Mouse (Mus musculus) urinary bladder, adult 2 months (tissue): ENCODE measurements at regions not wholly inside any gene's neighbourhood (a gene's known extent, or its start where the extent isn't known, plus 50 kb on each side); places are given as distances from the start of the nearest gene placed in this dataset.
"Not testable (repeated sequence)": the region's sequence is repeated elsewhere in the genome, so short reads cannot be mapped to it uniquely, and the experiment has no call there.

Experiments used
- DNase-seq: peaks from one replicate; pipeline ENCODE4 v3.0.0; 2022; ENCODE audit warnings: low spot score

DNA sequence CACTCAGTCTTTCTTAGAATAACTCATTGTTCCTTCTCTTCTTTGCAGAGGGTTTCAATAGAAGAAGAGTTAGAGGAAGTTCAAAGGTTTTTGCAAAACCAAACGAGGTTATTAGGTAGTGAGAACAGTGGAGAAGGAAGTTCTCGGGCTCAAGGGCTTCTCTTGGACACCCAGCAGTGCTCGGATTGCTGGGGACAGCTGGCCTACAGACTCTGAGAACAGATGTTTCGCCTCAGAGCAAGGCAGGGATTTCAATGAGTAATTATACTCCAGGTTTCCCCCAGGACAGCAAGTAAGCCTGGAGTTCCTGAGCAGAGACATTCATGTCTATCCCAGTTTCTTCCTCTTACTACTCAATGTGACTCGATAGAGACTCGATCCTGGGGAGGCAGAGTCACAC is 94.4 kb downstream of the Cd24a start:
- DNase-seq = no peak

DNA sequence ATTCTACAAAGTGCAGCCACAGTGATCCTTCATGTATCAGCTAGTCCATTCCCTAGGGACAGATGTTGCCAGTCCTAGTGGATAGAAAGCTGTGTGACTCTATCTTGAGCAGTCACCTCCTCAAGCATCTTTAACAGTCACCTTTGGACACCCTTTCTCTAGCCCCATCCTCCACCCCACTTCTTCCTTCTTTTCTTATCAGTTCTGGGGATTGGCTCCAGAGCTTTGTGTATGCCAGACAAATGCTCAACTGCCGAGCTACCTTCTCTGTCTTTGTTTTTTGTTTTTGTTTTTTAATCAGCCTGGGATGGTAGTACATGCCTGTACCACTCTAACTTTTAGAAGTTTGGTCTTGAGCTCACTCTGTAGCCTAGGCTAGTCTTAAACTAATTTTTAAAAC is 96.7 kb downstream of the Cd24a start:
- no peak for DNase-seq

DNA sequence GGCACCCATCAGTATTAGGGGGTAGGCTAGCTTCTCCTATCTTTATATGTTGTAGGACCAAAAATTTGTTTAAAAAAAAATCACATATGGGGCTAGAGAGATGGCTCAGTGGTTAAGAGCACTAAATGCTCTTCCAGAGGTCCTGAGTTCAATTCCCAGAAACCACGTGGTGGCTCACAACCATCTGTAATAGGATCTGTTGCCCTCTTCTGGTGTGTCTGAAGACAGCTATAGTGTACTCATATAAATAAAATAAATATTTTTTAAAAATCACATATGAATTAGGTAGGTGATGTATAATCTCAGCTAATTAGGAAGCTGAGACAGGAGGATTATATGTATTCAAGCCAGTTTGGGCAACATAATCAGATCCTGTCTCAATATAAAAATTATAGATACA is 97.4 kb downstream of the Cd24a start:
- DNase-seq = not testable (repeated sequence)

DNA sequence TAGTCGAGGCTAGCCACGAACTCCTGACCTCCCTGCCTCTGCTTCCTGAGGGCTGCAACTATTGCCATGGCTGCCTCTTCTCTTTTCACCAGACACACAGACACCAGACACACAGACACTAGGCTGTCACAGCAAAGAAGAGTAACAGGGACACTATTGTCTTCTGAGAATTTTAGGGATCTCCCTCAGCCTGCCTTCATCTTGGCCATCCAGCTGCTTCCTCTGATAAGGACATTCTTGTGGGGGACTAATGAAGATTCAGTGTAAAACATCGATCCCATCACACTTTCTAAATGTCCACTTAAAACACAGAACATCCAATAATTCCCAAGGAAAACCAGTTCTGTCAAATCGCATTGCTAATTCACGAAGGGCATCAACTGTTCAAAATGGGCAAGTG is 98.2 kb downstream of the Cd24a start:
- DNase-seq = no peak

DNA sequence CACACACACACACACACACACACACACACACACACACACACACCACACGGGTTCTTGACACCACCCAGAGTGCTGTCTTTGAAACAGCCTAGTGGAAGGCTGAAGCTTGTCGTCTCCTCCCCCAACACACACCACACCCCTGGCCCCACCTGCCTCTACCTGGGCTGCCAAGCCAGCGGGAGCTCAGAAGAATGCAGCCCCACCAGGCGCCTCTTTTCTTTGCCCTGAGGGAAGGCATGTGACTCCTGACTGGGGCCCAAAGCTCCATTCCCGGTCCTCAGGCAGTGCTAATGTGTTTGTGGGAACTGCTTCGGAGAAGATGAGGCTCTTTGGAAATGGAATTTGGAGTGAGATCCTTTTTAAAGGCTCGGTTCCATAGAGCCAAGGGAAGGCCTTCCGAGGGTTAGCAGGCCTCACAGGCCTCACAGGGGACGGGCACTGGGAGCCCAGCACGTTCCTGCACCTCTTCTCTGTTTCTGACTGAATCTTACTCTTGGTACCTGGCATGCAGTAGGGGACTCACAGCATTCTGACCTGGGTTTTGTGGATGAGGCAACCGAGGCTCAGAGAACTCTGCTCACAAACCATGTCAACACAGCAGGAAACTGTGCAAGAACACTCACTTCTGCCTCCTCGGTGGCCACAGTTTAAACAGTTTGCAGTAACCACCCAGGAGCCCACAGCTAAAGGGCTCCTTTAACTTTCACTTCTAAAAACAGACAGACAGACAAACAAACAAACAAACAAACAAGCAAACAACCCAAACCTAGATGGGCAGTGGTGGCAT is 106.4 kb downstream of the Cd24a start:
- no peak for DNase-seq

DNA sequence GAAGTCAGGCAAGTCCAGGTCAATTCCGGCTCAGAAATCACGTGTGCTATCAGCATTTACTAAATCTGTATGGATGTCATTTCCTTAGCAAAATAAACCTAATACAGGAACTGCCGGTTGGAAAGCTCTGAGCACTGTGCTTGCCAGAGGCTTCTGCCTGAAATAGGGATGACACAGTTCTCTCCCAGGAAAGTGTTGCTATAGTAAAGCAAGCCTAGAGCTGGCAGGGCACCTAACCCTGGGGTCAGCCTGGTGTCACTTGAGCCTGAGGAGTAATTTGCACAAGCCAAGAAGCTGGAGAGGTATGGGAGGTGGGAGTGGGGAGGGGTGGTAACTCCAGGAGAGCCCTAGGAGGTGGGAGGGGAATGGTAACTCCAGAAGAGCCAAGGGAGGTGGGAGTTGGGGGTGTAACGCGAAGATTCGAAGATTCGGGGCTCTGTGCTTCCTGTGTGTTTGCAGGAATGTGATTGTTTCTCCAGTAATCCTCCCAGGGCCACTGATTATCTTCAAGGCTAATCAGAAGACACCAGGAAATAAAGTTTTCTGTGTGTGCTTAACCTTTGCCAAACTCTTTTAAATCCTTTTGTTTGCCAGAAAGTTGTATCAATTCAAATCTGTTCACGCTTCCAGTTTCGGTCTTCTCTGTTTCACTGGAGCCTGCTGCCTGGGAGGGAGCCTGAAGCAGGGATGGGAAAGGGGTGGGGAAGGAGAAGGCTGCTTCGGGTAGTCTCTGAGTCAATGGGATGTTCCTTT is 111.3 kb downstream of the Cd24a start:
- no peak for DNase-seq

DNA sequence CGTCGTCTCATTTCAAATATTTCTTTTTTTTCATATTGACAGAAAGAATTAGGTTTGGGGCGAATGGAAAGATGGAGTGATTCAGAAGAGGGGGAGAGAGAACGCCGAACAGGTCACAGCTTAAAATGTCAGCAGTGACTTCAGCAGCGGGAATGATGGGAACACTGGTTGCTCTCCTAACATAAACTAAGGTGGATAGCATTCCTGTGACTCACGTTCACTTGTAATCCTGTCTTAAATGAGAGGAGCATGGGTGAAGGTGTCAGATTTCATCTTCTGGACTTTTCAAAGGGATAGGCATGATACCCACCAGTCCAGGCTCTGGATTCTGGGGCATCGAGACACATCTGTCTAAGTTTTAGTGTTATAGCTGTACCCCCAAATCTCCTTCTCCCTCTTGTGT is 111.8 kb downstream of the Cd24a start:
- no peak for DNase-seq

DNA sequence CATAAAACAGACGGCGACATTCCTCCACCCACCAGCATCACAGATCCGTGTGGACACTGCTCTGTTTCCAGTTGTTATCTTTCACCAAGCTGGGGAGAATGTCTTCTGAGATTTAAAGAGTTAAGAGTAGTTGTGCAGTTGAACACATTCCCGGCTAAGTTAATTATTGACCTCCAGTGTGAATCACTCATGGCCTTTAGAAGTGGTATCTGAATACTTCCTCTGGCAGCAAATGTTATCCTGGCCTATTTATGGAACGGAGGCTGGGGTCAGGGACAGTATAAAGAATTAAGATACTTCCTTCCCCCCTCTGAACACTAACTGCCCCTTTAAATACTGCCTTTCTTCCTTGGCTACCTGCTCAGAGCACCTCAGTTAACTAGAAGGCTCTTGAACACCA is 115.9 kb downstream of the Cd24a start:
- DNase-seq = no peak

DNA sequence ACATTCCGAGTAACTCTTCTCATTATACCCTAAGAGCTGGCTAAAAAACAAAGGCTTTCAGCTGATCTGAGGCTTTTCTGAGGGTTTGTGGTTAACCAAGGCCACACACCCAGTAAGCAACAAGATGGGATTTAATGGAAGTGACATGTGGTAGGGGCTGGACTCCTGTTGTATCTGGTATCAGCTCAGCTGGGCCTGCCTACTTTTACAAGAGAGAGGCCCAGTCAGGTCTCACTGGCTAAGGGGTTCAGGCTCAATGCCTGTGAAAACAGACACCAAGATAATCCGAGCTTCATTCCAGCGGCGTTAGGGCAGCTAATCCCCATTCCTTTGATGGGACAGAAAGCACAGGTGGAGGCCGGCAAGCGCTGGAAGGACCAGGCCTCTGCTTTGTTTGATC is 116.4 kb downstream of the Cd24a start:
- no peak for DNase-seq

DNA sequence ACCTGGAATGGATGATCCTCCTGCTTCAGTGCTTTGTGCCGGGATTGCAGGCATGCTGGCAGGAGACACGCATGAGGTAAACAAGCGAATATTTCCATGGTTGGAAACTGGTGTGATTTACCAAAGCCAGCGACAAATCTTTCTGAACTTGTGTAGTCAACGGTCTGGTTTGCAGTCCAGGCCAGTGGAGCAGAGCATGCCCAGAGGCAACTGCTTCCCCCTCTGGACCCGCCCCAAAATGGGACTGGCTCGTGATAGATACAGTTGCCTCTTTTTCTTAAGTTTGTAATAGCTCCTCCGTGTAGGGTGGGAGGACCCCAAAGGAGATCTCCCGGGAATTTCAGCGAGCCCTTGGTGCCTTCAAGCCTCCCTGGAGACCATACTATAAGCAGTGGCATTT is 117.4 kb downstream of the Cd24a start:
- no peak for DNase-seq

DNA sequence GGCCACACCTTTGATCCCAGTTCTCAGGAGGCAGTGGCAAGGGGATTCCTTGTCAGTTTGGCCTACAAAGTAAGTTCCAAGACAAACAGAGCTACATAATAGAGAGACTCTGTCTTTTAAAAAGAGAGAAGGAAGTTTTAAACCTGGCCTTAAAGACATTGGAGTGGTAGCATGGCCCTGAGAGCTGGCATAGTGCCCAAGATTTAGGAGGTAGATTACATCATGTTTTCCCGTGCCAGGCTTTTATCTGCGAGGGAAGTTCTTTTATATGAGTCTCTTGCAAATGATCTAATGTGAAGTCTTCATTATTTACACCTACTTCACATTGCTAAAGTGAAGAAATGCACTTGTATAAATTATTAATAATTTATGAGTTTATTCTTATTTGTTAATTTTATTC is 119.8 kb downstream of the Cd24a start:
- no peak for DNase-seq

DNA sequence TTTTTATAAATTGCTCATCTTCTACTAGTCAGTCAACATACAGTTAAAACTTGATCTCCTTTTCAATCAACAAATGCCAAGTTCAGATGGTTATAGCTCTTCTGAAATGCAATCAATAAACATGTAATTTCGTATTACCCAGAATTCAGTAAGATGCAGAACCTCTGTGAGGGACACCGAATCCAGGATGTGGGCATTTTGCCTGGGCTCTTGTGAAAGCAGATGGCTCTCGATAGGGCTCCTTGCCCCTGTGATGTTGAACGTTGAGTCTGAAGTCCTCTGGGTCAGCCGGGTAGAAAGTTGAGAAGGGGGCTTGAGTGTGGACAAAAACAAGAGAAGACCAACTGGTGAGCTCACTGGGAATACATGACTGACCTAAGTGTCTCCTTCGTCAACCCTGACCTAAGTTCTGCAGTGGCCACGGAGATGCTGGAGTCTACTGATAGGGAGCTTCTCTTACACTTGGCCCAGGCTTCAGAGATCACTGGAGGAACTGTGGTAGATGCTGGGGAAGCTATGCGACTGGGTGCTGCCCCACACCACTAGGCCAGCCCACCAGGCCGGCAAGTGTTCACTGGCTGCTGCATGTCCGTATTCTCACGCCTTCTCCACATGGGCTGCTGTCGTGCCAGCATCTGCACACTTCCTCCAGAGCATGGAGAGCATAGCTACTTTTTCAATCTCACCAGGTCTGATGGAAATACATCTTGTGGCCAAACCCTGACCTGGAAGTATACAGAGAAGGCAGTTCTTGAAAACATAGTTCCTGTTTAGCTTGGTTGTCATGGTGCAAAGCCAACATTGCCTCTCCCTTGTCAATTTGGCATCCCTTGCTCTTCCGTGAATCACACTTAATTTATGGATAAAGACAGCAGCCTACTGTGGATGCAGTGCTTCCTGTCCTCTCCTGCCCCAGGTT is 122.5 kb downstream of the Cd24a start:
- no peak for DNase-seq

DNA sequence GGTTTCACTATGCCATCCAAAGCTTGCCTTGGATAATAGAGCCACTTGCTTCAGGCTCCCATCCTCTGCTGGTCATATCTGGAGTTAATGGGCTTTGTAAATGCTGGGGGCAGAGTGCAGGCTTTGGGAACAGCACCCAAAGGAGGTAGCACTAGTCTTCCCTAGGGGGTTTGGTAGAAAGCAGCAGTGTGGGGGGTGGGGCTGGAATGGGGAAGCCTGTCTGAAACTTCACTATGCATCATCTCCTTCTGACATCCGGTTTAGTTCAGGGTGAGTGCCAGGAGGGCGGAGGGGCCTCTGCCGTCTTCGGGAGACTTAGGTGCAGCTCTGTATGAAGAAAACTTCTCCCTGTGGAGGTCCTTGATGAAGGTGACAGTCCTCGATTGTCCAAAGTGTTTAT is 124.8 kb downstream of the Cd24a start:
- no peak for DNase-seq

DNA sequence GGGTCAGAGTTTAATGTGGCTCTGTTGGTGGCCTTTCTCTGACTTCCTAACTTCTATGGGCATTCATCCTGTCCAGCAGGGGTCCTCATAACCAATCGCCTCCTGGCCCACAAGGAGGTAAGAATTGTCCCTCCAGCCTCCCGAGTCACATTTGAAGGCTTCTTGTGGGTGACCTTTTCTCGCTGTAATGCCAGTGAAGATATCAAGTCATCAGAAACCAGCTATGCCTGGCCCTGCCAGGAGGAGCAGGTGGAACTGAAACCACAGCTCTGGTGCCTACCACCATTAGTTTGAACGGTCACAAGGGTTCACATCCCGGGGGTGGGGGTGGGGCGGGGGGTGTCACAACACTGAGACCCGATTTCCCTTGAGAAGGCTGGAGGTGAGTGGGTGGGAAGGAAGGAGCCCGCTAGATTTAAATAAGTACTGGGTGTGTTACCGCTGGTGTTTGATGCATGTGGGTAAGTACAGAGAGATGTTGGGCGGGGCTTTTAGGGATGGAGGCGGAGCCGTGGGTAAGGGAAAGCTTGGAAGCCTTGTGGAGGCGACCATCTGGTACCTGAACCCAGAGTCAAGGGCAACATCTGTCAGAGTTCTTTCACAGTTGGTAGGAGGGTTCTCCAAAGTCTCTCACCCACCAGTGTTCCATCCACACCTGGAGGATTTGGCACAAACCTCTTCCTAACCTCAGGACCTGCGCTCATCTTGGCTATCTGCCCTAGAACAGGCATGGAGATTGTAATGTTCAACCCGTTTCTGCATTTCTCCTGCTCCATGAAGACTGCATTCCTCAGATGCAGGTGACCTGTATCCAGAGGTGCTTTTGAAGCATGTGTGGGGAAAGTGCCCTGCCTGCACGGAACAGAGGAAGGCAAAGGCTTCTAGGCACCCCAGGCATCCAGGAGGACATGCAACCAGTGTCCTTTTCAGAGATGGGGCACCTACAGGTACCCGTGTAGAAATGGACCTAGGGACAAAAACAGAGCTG is 128.2 kb downstream of the Cd24a start:
- DNase-seq = no peak

DNA sequence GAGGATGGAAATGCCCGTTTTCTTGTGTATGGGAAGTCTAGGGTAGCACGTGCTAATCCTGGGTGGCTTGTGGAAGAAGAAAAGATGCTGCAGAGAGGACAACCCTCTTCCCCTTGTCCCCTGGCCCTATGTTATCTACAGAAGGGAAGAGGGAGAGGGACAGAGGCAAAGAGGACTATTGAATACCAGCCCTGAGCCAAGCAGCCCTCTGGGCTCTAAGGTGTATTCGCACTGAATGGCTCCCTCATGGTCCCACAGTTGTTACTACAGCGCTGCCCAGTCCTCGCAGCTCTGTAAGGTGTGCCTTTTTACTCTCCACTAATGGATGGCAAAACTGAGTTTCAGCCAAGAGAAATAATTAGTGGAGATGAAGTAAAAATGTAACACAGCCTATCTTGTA is 128.9 kb downstream of the Cd24a start:
- DNase-seq = no peak

DNA sequence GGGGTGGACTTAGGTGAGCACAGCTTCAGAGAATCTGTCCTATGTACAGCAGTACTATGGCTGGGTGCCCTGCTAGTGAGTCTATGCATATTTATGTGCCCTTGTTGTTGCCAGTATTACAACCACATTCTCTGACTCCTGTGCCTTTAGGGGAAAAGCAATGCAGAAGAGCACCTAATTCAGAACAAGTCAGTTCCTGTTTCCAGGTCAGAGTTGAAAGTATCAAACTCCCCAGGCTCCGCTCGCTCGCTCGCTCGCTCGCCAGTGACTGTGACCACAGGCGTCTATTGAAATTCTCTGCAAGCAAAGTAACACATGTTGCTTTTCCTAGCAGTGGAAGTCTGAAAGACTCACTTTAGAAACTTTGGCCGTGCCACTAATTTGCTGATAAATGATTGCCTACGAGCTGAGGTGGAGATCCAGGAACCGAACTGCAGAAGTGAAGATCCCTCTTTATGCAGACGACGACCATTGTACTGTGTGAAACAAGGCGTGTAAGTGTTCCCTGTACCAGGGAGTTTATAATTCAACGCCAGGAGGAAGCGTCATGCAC is 129.8 kb downstream of the Cd24a start:
- DNase-seq = no peak

DNA sequence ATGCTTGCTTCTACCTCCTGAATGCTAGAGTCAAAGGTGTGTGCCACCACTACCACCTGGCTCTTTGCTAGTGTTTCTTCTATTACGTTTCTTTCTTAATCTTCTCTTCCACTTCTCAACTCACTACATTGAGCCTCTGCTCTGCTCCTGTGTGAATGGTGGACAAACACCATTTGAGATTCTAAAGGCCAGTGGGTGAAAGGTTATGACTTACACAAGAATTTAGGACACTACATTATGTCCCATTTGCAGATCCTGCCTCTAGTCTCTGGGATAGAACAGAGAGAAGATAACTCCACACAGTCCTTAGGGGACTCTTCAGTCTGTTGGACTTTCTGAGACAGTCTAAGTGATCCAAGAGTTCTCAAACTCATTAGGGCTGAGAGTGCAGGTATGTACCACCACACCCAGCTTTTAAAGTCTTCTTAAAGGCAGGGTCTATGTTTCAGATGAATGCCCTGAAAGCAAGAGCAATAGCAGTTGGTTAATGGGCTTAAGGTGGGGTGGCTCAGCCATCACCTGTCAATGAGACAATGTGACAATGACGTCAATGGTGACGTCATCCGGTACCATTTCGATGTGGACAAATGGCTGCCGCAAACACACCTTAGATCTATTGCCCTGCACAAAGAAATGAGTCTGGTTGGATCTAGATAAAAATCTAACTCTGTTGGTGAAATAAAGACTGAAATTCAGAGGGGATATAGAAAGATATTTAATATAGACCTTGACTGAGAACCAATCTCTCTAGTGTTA is 131.4 kb downstream of the Cd24a start:
- DNase-seq = no peak

DNA sequence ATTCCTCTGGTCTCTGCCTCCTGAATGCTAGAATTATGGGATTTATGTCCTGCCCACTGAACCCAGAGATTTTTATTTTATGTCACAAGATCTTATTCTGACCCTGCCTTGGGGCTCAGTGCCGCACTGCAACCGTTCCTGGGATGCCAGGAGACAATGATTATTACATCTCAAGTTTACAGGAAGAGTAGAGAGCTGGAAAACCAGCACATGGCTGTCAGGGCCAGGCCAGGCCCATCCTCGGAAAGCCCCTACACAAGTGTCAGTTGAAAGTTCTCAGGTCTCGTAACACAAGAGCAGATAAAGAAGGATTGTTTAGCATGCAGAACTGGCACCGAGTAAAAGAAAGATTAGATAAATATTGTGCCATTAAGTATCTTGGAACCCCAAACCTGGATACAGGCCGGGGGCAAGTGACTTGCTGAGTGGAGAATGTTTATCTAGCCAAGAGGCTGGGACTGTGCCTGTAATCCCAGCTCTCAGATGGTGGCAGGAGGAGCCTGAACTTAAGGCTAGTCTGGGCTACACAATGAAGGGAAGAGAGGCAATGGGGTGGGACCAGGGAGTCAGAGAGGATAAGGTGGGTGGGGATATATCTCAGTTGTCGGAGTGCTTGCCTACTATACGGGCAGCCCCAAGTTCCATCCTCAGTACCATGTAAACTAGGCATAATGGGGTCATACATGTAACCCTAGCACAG is 132.3 kb downstream of the Cd24a start:
- no peak for DNase-seq

DNA sequence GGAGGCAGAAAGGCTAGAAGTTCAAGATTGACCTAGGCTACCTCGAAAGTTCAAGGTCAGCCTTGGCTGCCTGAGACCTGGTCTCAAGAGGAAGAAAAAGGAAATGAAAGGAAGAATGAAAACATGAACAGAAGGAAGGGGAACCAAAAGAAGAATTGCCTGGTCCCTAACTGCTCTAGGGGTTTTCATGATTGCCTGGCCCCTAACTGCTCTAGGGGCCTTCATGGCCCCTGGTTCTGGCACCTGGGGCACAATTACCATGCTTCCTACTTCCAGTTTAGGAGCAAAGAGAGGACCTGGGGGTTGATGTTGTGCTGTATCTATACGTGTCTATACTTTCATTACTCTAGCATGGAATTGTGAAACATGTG is 132.8 kb downstream of the Cd24a start:
- no peak for DNase-seq

DNA sequence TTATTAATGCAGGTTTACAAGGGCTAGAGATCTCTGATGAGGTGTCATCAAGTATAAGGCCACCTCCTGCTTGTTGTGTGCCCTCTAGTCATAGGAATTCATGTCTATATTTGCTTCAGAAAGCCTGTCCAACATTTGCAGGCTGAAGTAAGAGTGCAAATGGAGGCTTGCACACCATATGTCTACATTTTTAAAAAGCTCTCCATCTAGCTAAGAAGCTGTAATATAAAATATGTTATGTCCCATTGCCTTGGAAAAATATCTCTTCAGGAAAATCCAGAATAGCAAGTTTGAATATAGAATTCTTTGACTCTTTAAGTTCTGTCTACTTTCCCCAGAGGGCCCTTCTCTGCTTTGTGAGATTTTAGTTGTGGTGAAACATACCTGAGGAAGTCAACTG is 134.6 kb downstream of the Cd24a start:
- no peak for DNase-seq
